Mouse (Mus musculus) MEL (cell line): ENCODE results near the gene Cdk13. TPM values are rescaled to one million over a fixed set of nuclear protein-coding genes. Genes with fewer than 3 reads are reported as not detected.

Source experiments
- DNase-seq: peaks from one replicate; pipeline ENCODE4 v3.0.0; 2011; ENCODE audit warnings: low read depth, low spot score
- H3K27ac ChIP-seq: 2 replicates; pipeline ENCODE4 v1.5.1; 2012; ENCODE audit warnings: low read depth, mild to moderate bottlenecking, control low read depth, low read length, moderate library complexity; ENCODE audit not compliant: control insufficient read depth
- H3K27me3 ChIP-seq, 2 experiments: fragments of 150-350 bp in 1 of 2; sonication (generic) in 1 of 2; 2 replicates each; pipeline ENCODE4 v1.6.1; 2012; ENCODE audit warnings: low read length in 2 of 2, mild to moderate bottlenecking in 2 of 2, improper control_type of control experiment in 1 of 2, moderate library complexity in 1 of 2; ENCODE audit not compliant: insufficient read depth in 2 of 2, control insufficient read depth in 1 of 2
- H3K36me3 ChIP-seq, 2 experiments: 2 replicates each; pipeline ENCODE4 v1.6.1; 2012 to 2014; ENCODE audit warnings: low read length in 2 of 2, improper control_type of control experiment in 1 of 2, inconsistent platforms in 1 of 2, mild to moderate bottlenecking in 1 of 2; ENCODE audit not compliant: insufficient read depth in 2 of 2, control insufficient read depth in 1 of 2
- H3K4me1 ChIP-seq, 2 experiments: fragments of 150-350 bp in 1 of 2; sonication (generic) in 1 of 2; 2 replicates each; pipeline ENCODE4 v1.6.1; 2012; ENCODE audit warnings: low read length in 2 of 2, improper control_type of control experiment in 1 of 2, mild to moderate bottlenecking in 1 of 2; ENCODE audit not compliant: insufficient read depth in 2 of 2, control insufficient read depth in 1 of 2
- H3K4me3 ChIP-seq, 2 experiments: fragments of 150-350 bp in 1 of 2; sonication (generic) in 1 of 2; 2 replicates each; pipeline ENCODE4 v1.5.1; 2012; ENCODE audit warnings: low read depth in 2 of 2, low read length in 2 of 2, mild to moderate bottlenecking in 2 of 2, moderate library complexity in 2 of 2, control low read depth in 1 of 2, improper control_type of control experiment in 1 of 2; ENCODE audit not compliant: control insufficient read depth in 1 of 2, insufficient read depth in 1 of 2
- H3K79me2 ChIP-seq: 2 replicates; pipeline ENCODE4 v1.6.1; 2012; ENCODE audit warnings: mild to moderate bottlenecking, low read length, moderate library complexity; ENCODE audit not compliant: control insufficient read depth, poor library complexity, insufficient read depth
- H3K9ac ChIP-seq: 2 replicates; pipeline ENCODE4 v1.6.1; 2012; ENCODE audit warnings: low read depth, mild to moderate bottlenecking, control low read depth, low read length, moderate library complexity; ENCODE audit not compliant: control insufficient read depth, poor library complexity, severe bottlenecking
- H3K9me3 ChIP-seq: fragments of 150-350 bp; sonication (generic); replicated peaks from 2 replicates; pipeline ENCODE4 v1.6.1; 2012; ENCODE audit warnings: mild to moderate bottlenecking, low read length, improper control_type of control experiment, moderate library complexity; ENCODE audit not compliant: insufficient read depth
- EP300 ChIP-seq, 2 experiments: IDR thresholded peaks; 2 replicates each; pipeline ENCODE4 v1.6.1; 2011; ENCODE audit warnings: improper control_type of control experiment in 2 of 2, low read length in 2 of 2, low read depth in 1 of 2, mild to moderate bottlenecking in 1 of 2
- ETS1 ChIP-seq: IDR thresholded peaks from 2 replicates; pipeline ENCODE4 v1.6.1; 2012; ENCODE audit warnings: low read depth, mild to moderate bottlenecking, inconsistent platforms, low read length, improper control_type of control experiment, moderate library complexity
- GATA1 ChIP-seq: IDR thresholded peaks from 2 replicates; pipeline ENCODE4 v1.6.1; 2011; ENCODE audit warnings: low read depth, low read length, improper control_type of control experiment
- HCFC1 ChIP-seq: IDR thresholded peaks from 2 replicates; pipeline ENCODE4 v1.6.1; 2012; ENCODE audit warnings: low read depth, mild to moderate bottlenecking, inconsistent platforms, low read length, improper control_type of control experiment, moderate library complexity
- JUND ChIP-seq: IDR thresholded peaks from 2 replicates; pipeline ENCODE4 v1.6.1; 2011; ENCODE audit warnings: low read depth, mild to moderate bottlenecking, improper control_type of control experiment, low read length
- KAT2A ChIP-seq: conservative IDR thresholded peaks from 2 replicates; pipeline ENCODE4 v1.6.1; 2012; ENCODE audit warnings: low read depth, low read length, improper control_type of control experiment, inconsistent platforms
- MAZ ChIP-seq: IDR thresholded peaks from 2 replicates; pipeline ENCODE4 v1.6.1; 2012; ENCODE audit warnings: low read depth, mild to moderate bottlenecking, inconsistent platforms, low read length, improper control_type of control experiment
- MEF2A ChIP-seq: IDR thresholded peaks from 2 replicates; pipeline ENCODE4 v1.6.1; 2014; ENCODE audit warnings: low read depth, mild to moderate bottlenecking, inconsistent platforms, low read length, improper control_type of control experiment; ENCODE audit not compliant: poor library complexity, insufficient replicate concordance, severe bottlenecking; ENCODE audit errors: extremely low read depth
- MYC ChIP-seq: IDR thresholded peaks from 2 replicates; pipeline ENCODE4 v1.6.1; 2011; ENCODE audit warnings: low read depth, mild to moderate bottlenecking, low read length, improper control_type of control experiment, moderate library complexity
- SIN3A ChIP-seq: IDR thresholded peaks from 2 replicates; pipeline ENCODE4 v1.6.1; 2012; ENCODE audit warnings: low read length, improper control_type of control experiment, inconsistent platforms
- USF2 ChIP-seq, 2 experiments: IDR thresholded peaks; 2 replicates each; pipeline ENCODE4 v1.6.1; 2011 to 2012; ENCODE audit warnings: improper control_type of control experiment in 2 of 2, low read length in 2 of 2, borderline replicate concordance in 1 of 2, inconsistent platforms in 1 of 2, low read depth in 1 of 2, mild to moderate bottlenecking in 1 of 2; ENCODE audit not compliant: insufficient read depth in 1 of 2
- ZC3H11A ChIP-seq: IDR thresholded peaks from 2 replicates; pipeline ENCODE4 v1.6.1; 2012; ENCODE audit warnings: low read depth, mild to moderate bottlenecking, inconsistent platforms, low read length, improper control_type of control experiment
- ZKSCAN1 ChIP-seq: IDR thresholded peaks from 2 replicates; pipeline ENCODE4 v1.6.1; 2012; ENCODE audit warnings: low read depth, mild to moderate bottlenecking, inconsistent platforms, low read length, improper control_type of control experiment, moderate library complexity
- ZNF384 ChIP-seq: IDR thresholded peaks from 2 replicates; pipeline ENCODE4 v1.6.1; 2012; ENCODE audit warnings: low read depth, mild to moderate bottlenecking, inconsistent platforms, low read length, improper control_type of control experiment
- polyA plus RNA-seq, 2 experiments: library from polyadenylated mRNA; stranded (reverse) in 1 of 2; unstranded in 1 of 2; fragments of >175 nt in 1 of 2; fragments of >200 nt in 1 of 2; gene quantifications; 2 replicates each; pipeline versions ENCODE4 v1.2.1 to v1.2.4; 2012; ENCODE audit warnings: low replicate concordance in 2 of 2, low read depth in 1 of 2; ENCODE audit not compliant: insufficient read length in 2 of 2, insufficient read depth in 1 of 2, missing spikeins in 1 of 2
- total RNA-seq: library from RNA; depleted of rRNA; stranded (reverse); fragments of 300-350 nt; gene quantifications from 2 replicates; pipeline ENCODE4 v1.2.3, GENCODE M21; 2012

Gene Cdk13
- total and polyA plus RNA-seq, 3 experiments, result 28.7 to 43.7 TPM; not detected in 1

DNA sequence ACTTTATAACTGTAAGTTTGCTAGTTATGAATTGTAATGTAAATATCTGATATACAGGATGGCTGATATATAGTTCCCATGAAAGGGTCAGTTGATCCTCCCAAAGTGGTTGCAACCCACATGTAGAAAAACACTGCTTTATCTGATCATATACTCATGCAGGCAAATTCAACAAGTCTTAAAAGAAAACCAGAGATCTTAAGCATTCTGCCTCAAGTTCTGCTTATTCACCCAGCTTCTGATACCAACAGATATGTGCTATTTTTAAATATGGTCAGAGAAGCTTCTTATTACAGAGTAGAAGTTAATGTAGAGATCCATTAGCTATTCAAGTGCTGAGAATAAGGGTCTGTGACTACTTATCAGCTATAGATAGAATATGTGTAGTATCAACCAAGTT lies 103.6 kb downstream of the Cdk13 start:
- H3K27ac ChIP-seq, result no peak overlapping the region; the same call in 1 of the 2 replicates
- peaks cover 33% of the 10 kb centered on the region for H3K79me2 ChIP-seq
- no peaks in the 10 kb centered on the region for H3K27me3 ChIP-seq
- H3K36me3 ChIP-seq, result peaks cover 0 to 42% of the 10 kb centered on the region in 2 experiments; a peak in 3 of 4 replicates
- H3K9ac ChIP-seq, result no peak overlapping the region
- no peak for TF ChIP-seq JUND
- TF ChIP-seq USF2 (IDR thresholded peaks at IDR 0.05; ENCODE audit: borderline replicate concordance in 1 of 2, insufficient read depth in 1 of 2, low read depth in 1 of 2, low read length in 2 of 2), result no peak
- peak; percentile 91; the same call in 1 of the 2 replicates for TF ChIP-seq MEF2A
- TF ChIP-seq HCFC1, result 0 out of 2 replicates have a peak, but pooled peaks have one; percentile 23
- TF ChIP-seq MYC, result 0 out of 2 replicates have a peak, but pooled peaks have one; percentile 36
- peak; percentile 70 for TF ChIP-seq ETS1
- TF ChIP-seq KAT2A, result no peak
- TF ChIP-seq SIN3A, result peak; percentile 34; the same call in 1 of the 2 replicates
- TF ChIP-seq ZKSCAN1, result no peak
- peak; percentile 51 to 52; a peak in 3 of 4 replicates for TF ChIP-seq EP300 (IDR thresholded peaks at IDR 0.05; ENCODE audit: low read depth in 1 of 2, low read length in 2 of 2)
- no peak for TF ChIP-seq ZC3H11A
- peak; percentile 44; the same call in 1 of the 2 replicates for TF ChIP-seq GATA1
- H3K4me1 ChIP-seq, result peaks cover 10 to 24% of the 10 kb centered on the region in 2 experiments
- DNase-seq, result peak; percentile 50
- no peaks in the 10 kb centered on the region for H3K9me3 ChIP-seq
- H3K4me3 ChIP-seq, result no peak overlapping the region

GRCm38 (mm10) chr13:17700090-17700715 lies 104.7 kb downstream of the Cdk13 start:
- Histone ChIP-seq H3K36me3 (peaks cover 0 to 42% of the 10 kb centered on the region in 2 experiments; a peak in 3 of 4 replicates), H3K4me1 (peaks cover 10 to 24% of the 10 kb centered on the region in 2 experiments), H3K79me2 (peaks cover 41% of the 10 kb centered on the region), H3K27me3 (no peaks in the 10 kb centered on the region), H3K9ac (no peak overlapping the region), H3K9me3 (no peaks in the 10 kb centered on the region), H3K27ac (no peak overlapping the region), H3K4me3 (no peak overlapping the region)
- no peak for DNase-seq
- TF ChIP-seq MAZ, result no peak
- TF ChIP-seq ZNF384, result peak; percentile 61
